Mouse (Mus musculus) cerebellum, adult 11 months (tissue): Measurements from ENCODE around the gene Gm49711.
A peak's percentile ranks its signal among the peaks of the same experiment; 100 is the strongest.

Experiments used
- DNase-seq: peaks from one replicate; pipeline ENCODE4 v3.0.0; 2022

Gene Gm49711

DNA sequence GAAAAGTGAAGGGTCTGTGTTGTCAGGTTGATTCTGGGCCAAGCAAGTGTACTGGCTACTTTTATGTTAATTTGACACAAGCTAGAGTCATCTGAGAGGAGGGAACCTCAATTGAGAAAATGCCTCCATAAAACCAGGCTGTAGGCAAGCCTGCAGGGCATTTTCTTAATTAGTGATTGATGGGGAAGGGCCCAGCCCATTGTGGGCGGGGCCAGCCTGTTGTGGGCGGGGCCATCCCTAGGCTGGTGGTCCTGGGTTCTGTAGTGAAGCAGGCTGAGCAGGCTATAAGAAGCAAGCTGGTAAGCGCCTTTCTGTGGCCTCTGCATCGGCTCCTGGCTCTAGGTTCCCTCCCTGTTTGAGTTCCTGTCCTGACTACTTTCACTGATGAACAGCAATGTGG is 69.1 kb downstream of the Gm49711 start:
- no peak for DNase-seq

DNA sequence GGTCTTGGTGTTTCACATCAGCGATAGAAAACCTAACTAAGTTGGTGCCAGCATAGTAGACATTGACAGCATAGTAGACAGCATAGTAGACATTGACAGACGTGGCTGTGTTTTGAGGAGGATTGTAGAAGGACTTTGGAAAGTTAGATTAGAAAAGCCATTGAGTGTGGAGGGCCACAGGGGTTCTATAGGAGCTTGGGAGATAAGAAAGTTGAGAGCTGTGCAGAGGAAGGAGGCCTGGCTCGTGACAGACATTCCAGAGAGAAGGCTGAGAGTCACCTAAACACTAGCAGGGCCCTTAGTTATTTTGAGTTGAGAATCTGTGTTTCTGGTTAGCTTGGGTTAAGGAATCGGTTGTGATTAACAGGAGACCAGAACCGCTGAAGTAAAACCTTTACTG is 69.5 kb downstream of the Gm49711 start:
- DNase-seq = no peak

GRCm38 (mm10) chr16:92129843-92130242 is 71.7 kb downstream of the Gm49711 start:
- DNase-seq = no peak

GRCm38 (mm10) chr16:92132511-92132910 is 74.4 kb downstream of the Gm49711 start:
- no peak for DNase-seq

DNA sequence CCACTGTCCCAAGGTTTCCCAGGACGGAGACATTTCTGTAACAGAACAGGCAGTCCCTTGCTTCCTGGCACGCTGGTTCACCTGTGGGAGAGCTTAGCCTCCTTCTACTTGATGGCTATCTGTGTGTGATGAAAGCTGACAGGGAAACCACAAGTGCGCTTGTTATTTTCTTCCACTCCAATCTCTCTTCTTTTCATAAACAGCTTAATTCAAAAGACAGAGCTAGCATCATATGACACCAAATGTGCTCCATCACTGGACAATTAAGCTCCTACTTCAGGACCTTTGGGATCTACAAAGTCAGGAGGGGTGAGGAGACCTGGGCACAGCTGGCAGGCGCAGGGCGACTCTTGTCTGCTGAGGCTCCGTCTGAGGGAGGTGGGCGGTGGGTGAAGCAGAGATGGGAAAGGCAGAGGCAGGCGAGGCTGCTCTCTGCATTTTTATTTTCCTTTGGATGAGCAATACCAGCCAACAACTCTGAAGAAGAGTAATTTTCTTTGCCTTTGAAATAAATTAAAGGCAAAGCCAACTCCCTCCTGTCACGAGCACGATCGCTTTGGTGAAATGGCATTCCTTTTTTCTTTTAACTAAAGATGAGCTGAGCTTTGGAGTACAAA is 76.1 kb downstream of the Gm49711 start:
- DNase-seq = no peak

DNA sequence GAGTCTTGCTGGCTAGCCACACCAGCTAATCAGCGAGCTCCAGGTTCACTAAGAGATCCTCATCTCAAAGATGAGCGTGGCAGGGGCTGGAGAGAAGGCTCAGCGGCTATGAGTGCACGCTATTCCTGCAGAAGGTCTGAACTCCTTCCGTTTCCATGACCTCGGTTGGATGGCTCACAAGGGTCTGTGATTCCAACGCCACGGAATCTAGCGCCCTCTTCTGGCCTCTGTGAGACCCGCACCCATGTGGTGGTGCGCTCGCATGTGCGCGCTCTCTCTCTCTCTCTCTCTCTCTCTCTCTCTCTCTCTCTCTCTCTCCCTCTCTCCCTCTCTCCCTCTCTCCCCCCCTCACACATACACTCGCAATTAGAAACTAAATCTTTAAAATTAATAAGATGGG is 78.2 kb downstream of the Gm49711 start:
- no peak for DNase-seq

GRCm38 (mm10) chr16:92139386-92140261 is 81.5 kb downstream of the Gm49711 start:
- DNase-seq = no peak

DNA sequence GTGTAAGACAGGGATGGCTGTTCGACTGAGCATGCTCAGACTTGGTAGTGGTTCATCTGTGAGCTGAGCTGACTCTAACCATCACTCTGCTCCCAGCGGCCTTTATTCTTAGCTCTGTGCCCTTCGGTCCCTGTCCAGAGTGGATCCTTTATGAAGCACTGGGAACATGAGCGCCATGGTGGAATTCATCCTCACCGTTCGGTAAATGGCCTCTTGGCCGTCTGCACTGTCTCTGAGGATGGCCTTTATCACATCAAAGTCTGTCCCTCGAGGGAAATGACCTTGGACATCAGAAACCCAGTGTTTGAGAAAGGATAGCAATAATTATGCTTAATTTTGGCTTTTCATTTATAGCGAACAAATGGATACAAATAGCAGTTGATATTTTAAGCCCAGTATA is 82.2 kb downstream of the Gm49711 start:
- no peak for DNase-seq

- no peak for DNase-seq
Observed at GRCm38 (mm10) chr16:92141021-92141420, 82.9 kb downstream of the Gm49711 start.

DNA sequence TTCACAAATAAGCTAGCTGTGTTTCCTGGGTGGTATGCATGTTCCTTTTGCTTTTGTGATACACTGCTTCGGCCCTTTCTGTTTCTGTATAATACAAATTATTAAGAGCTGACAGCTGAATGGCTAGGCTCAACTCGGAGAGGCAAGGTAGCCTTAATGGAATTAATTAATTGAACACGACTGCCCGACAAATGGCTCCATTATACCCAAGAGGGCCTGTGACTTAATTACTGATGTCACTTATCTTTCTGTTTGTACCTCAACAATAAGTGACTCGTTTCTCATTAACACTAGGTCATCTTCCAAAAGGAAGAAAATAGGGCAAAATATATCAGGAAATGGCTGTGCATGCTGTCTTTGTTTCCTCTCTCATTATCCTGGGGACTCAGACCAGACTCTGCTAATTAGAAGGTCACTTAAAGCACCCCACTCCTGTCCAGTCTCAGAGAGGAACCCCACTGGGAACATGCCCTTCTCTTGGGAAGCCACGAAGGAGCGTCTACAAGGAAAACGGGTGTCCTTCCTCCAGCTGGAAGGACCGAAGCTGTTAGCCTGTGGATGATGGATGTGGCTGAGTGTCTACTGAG is 84.4 kb downstream of the Gm49711 start:
- DNase-seq = no peak

DNA sequence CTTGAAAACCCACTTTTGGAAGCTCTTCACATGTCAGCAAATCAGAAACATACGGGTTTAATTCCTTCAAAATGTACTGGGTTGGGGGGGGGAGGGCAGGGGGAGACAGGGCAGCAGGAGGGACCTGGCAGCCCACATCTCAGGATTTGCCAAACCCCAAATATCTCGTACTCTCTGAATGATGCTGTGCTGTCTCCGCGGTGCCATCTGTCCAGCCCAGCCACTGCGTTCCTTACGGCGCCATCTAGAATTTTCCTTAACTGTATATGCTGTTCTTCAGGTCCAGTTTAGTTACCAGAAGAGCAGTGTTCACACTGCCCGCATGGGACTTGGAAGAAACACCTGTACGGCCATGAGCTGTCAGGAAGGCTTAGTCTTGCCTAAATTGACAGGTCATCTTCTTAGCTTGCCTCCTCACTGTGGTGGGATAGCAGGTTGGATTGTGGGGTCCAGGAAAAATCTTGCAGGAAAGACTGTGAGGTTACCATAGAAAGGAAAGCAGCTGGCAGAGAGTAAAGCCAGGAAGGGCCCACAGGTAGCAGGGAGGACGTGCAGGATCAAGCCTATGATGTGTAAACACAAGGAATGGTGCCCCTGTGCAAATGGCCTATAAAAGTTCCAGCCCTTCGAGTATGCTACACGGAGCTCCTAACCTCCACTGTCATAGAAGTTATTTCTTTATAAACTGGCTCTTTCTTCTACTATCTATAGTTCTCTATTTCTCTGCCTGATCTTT is 89.7 kb downstream of the Gm49711 start:
- no peak for DNase-seq

DNA sequence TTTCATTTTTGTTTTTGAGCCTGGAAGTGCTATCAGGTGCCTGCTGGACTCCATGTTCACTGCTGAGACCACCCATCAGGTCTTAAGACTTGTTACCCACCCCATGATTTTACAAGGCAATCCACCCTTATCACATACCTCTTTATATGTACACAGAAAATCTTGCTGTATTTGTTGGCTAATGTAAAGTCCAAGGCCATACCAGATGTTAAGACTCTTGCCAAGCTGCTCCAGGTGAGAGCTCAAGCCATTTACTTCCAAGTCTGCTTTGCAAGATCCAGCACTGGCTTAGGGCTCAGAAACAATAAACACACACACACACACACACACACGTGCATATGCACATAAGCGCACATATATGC is 90.2 kb downstream of the Gm49711 start:
- no peak for DNase-seq

GRCm38 (mm10) chr16:92150975-92151374 is 92.9 kb downstream of the Gm49711 start:
- DNase-seq = no peak

GRCm38 (mm10) chr16:92158021-92158455 is 99.9 kb downstream of the Gm49711 start:
- peak; percentile 65 for DNase-seq

DNA sequence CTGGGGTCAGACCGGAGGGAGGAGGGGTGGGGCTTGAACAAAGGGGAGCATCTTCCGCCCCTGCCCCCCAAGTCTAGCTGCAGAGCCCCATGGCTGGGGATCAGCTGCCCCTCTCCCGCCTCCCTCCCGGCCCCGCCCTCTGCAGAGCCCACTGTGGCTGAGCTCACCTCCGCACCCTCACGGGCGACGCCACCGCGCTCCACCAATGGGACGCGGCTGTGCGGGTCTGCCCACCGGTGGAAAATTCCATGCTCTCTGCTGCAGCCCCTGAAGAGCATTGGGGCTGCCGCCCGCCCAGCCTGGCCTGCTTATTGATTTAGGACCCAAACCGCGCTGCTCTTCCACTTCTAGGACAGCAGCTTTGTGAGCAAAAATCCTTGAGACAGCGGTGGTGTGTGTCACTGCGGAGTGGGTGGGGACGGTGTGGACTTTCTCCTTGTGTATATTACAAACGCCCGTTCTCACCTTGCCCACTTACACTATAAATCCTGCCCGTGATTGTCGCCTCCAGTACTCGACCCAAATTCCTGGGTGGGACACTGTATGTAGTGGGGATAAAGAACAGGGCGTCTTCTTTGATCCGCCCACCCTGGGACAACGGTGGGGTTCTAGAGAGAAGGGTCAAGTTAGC is 100.5 kb downstream of the Gm49711 start:
- peak; percentile 86 for DNase-seq

- DNase-seq = peak; percentile 28
Observed at GRCm38 (mm10) chr16:92159114-92159513, 101.0 kb downstream of the Gm49711 start.

DNA sequence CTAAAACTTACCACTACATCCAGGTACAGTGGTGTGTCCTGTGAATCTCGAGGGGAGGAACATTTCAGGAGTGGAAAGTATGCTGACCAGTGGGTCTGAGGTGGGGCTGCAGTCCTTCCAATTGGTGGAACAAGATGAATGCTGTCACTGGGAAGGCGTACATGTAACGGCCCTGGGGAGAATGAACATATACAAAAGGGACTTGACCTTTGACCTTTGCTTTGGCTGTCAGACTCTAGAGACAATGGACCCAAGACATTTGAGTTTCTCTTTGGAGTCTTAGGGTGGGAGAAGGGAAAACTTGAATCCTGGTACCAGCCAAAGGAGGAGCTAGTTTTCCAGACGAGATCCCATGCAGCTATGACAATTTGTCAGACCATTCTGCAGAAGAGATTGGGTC is 104.2 kb downstream of the Gm49711 start:
- DNase-seq = no peak

DNA sequence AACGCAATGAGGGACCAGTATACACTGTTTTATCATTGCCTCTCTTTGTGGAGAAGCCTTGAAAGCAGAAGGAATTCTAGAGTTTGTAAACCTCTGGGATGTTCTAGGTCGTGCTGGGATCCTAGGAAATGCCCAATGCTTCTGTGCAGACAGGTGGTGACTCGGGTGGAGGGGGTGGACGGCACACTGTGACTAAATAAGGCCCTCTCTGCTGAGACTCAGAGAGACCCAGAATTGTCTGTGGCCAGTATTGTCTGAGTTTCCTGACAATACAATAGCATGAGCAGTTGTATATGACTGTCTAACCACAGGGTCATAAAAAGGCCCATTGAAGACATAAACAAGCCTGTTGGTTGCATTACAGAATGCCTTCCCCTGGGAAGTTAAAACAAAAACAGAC is 105.4 kb downstream of the Gm49711 start:
- DNase-seq = no peak

DNA sequence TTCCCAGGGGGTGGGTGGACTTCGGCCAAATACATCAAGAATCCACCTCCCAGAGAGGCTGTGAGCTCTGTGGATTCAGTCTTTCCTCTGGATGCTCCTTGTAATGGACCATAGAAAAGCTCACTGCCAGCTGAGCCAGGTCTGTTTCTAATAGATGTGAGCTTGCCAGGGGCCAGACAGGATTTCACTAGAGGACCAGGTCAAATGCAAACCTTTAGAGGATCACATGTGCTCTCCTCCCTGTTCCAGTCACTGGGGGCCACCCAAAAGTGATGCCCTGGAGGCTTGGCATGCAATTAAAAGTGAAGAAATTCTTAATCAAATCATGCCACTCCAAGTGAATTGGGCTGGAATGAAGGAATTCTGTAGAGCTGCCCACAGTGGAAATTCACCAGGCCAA is 117.9 kb downstream of the Gm49711 start:
- no peak for DNase-seq

GRCm38 (mm10) chr16:92177718-92178117 is 119.6 kb downstream of the Gm49711 start:
- DNase-seq = no peak

GRCm38 (mm10) chr16:92179306-92179705 is 121.2 kb downstream of the Gm49711 start:
- no peak for DNase-seq

DNA sequence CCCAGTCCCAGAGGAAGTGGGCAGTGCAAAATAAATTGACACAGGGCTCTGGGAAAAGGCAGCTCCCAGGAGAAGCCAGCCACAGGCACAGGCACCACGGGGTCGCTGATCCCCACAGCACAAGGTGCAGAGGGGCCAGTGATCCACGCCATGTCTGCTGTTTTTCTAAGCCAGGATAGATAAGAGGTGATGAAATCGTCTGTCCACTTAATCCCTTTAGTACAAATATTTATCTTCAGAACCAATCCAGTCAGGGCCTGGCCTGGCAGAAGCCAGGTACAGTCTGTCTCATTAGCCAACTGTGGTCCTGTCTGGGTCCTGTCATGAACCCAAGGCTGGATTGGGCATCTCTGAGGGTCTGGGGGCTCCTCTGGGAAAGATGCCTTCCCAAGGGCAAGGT is 125.4 kb downstream of the Gm49711 start:
- DNase-seq = no peak

DNA sequence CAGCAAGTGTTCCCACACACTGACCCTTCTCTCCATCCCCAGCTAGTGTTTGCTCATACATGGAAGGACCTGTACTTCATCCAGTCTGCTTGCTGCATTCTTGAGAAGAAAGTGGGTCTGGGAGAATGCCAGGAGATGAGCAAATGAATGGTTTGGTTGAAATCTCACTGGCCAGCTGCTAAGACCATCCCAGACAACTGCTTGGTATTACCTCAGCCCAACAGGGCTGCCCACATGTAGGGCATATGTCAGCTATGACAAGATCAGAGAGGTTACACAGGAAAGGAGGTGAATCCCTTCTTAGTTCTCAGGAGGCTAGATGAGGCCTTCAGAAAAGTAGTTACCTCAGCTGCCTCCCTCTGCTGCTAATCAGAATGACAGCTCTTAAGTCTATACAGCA is 132.5 kb downstream of the Gm49711 start:
- DNase-seq = no peak
